Mouse (Mus musculus): ENCODE measurements around the gene Pf4. TPM values are rescaled to one million over a fixed set of nuclear protein-coding genes. Genes with fewer than 3 reads are reported as not detected.
"Not testable (repeated sequence)": the region's sequence is repeated elsewhere in the genome, so short reads cannot be mapped to it uniquely, and the experiment has no call there.

Pf4 gene
- total RNA-seq, 2 experiments from 2014 or later, result 29.9 to 39.5 TPM

DNA sequence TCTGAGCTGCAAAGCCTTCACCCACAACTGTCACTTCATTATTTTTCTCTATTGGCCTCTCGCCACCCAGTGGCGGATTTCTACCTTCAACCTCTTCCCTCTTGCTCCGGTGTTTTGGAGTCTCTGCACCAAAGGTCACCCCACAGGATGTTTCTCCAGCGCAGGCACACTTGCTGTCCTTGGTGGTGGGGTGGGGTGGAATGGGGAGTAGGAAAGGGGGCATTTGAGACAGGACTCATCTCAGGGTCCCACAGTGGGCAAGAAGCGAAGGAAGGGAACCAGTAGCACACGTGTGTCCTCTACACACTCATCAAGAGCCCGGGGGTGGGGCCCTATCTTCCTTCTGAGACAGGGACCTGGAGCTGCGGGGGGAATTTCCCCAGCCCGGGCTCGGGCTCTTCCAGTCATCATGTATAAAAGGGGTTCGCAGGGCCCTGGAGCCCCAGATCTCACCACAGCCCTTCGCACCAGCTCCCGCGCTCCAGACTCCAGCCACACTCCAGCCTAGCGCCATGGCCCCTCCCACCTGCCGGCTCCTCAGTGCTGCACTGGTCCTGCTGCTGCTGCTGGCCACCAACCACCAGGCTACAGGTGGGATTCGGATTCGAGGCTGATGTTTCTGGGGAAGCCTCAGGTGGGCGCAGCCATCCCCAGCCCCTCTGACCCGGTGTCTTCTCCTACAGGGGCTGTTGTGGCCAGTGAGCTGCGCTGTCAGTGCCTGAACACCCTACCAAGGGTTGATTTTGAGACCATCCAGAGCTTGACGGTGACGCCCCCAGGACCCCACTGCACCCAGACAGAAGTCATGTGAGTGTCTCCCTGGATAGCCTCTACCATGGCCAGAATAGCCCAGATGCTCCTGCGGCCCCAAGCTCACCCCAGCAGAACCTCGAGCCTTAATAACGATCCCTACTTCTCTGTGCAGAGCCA is 13.7 kb downstream of the Pf4 start, which contains the start of gene Cxcl3:
Cxcl3 (plus strand) TSS at position 445 of the 930 bp plus-strand sequence.
- no peak for DNase-seq

DNA sequence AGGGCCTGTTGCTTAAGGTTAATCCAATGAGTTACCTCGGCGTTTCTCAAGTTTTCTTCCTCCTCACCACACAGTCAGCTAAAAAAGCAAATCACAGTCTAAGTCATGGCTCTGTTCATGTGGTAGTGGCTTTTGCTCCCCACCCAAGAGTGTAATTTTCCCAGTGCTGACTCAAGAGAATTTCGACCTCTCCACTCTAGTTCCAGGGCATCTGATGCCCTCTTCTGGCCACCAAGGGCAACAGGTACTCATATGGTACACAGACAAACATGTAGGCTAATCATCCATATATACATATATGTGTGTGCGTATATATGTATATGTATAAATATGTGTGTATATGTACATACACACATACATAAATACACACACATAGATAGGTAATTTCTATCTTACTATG is 15.9 kb downstream of the Pf4 start:
- DNase-seq, result no peak

DNA sequence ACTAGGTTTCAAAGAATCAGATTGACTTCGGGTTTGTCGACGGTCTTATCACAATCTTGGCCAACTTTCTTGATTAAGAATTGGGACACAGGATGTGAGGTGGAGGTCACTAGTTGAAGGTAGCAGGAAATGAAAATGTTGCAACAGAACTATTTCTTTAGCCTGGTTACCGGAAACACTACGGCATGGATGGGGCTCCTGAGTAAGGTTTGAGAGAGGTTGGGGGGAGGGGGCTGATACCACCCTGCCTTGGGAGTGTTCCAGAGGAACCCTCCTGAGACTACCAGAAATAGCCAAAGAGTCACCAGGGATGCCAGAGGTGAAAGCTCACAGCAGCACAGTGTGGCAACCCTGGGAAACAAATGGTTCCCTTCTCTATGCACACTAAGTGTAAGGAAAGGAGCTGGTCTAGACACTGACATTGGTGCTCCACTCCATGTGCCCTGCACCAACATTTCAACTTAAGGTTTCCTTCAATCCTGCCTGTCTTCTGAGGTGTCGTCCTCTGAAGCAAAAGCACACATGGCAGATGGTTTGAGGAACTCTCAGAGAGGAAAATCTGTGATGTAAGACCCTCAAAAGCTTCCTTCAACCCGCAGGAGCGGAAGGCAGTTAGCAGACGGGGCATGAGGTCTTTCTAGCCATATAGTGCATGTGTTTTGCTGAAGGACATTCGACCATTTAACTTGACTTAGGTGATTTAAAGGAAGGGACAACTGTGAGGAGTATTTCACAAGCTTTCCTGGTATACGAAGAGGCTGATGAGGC is 17.3 kb downstream of the Pf4 start:
- no peak for DNase-seq

DNA sequence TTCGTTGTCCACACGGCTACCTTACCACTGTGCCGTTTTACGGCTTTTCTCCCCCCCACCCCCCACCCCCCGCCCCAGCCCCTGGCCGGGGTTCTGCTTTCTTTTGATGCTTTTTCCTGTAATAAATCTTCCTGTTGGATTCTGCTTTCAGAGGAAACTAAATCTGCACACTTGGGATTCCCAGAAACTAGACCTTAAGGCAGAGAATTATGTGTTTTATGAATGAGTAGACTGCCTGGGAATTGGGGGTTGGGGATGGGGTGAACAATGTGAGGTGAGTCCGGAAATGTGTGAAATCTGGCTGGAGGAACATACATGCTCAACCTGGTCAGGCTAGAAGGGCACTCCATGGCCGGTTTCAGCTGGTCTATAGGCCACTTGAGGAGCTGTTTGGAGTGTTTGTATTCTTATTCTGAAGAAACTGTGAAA is 17.9 kb downstream of the Pf4 start:
- no peak for DNase-seq

DNA sequence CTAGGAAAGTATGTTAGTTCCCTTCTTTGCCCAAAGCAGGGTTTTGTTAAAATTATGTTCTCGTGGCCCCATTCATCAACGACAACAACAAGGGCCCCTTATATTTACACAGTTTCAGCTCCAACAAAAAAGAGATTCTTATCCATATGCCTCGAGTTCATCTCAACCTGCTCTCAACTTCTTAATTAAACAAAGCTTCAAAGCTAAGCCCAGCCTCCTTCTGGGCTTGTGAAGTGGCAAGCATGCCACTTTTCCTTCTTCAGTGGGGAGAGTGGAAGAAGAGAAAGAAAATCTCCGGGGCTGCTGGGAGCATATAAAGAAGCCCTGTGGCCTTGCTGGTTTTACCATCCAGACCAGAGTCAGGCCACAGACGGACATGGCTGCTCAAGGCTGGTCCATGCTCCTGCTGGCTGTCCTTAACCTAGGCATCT is 22.0 kb downstream of the Pf4 start, which contains the start of gene Cxcl15:
Cxcl15 (plus strand) TSS at position 340 of the 431 bp plus-strand sequence.
- no peak for DNase-seq

DNA sequence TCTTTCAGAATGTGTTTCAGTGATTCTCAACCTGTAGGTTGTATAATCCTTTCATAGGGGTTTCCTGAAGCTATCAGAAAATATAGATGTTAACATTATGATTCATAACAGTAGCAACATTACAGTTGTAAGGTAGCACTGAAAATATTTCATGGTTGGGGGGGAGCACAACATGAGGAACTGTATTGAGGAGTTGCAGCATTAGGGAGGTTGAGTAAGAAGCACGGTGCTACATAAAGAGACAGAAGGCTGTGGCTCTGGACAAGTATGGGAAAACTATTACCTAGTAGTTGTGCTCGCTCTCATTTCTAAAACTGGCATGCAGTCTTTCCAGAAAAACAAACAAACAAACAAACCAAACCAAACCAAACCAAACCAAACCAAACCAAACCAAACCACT is 23.2 kb downstream of the Pf4 start:
- DNase-seq, result not testable (repeated sequence)

DNA sequence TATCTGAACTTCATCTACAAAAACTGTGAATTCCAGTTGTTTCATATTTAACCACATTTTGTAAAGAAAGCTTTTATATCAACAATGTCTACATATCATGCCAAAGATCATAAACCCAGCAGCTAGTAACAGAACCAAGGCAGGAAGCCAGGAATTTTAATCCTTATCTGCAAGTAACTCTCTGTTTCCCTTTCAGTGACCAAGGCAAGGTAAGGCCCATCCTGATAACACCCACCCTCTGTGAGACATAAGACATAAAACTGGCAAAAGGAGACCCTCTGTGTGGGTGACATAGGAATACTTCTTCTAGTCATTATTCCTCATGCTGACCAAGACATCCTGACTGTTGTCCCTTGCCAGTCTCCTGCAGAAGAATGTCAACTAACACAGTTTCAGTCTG is 32.3 kb downstream of the Pf4 start:
- no peak for DNase-seq

DNA sequence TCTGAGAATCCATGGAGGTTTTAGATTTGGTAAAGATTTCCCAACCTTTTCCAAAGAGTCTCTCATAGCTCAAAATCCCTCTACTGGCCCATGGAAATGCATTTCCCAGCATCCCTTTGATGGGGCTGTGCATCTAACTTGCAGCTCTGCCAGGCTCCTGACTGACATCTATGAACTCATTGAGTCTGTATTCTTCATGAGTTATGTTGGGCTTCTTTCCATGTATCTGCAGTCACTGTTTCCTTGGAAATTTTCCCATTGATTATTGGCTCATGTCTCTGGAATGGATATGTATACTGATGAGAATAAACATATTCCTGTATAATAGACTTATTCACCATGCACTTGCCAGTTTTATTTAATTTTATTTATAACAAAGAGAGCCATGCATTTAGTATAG is 33.8 kb downstream of the Pf4 start:
- no peak for DNase-seq

DNA sequence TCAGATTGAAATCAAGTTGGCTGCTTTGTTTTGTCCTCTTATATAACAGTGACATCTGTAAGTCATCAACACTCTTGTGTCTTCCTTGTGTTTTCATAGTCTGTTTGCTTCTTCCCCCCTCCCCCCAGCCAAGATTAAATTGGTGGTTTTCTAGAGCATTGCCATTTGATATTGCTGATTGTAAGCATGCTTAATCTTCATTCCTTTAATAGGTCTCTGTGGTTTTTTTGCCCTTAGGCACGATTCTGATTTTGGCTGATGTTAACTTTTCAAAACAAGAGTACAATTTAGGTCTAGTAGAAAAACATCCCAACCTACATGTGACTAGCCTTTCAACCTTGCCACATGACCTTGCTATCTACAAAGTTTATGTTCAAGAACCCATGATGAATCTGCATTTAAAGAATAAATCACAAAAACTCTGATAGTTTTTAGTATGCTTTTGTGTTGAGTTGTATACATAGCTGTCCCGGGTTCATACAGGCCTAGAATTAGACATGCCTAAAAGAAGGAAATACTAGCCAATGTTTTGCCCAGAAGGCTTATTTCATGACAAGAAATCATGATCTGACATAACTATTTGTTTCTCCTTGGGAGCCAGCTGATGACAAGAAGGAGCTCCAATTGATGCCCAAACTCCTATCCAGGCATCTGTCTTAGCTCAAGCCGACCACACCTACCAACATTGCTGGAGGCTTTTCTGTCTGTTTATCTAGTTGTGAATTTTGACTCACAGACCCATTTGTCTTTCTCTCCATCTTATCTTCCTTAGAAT is 35.1 kb downstream of the Pf4 start:
- DNase-seq, result no peak

DNA sequence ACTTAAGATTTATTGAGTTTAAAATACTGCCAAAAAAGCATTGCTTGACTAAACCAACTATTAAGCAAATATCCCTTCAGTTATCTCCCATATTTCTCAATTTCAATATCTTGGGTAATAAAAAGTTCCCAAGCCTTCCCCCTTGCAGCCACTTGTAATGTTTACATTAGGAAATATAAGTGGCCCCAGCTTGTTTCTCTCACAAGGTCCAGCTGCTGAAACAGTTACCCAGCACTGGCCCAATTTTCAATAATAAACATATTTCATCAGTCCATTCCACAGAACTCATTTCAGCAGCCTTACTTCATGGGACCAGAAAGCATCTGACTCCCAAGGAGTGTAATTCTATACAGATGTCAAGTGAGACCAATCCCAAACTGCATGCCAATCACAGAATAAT is 47.5 kb downstream of the Pf4 start:
- no peak for DNase-seq

Small RNA genes lying within 50 kb of the gene (microRNA-seq; reads per million reads assigned to microRNA genes)
- gene Gm24322, result 0 reads per million in 2 experiments

Other genes starting within 250 kb of the Pf4 start
- gene 5830473C10Rik, start 211.3 kb upstream of the Pf4 start, total RNA-seq (2021), result not detected
- gene Rassf6, start 131.8 kb upstream of the Pf4 start, total RNA-seq (2021), result not detected
- gene Cxcl5, start 13.1 kb upstream of the Pf4 start, total RNA-seq (2021), result not detected
- 1 to 10 TPM in 1 of 2 experiments, under 1 TPM in 1; 0.31 to 3.3 TPM for gene Ppbp, start 3.9 kb upstream of the Pf4 start, total RNA-seq (2021)
- not detected for gene Cxcl3, start 13.7 kb downstream of the Pf4 start, total RNA-seq (2021)
- gene Cxcl15, start 22.1 kb downstream of the Pf4 start, total RNA-seq (2021), result not detected
- gene Cxcl1, start 118.8 kb downstream of the Pf4 start, total RNA-seq (2021), result under 1 TPM in 1 of 2 experiments, not detected in 1; 0.35 TPM
- gene Cxcl2, start 131.4 kb downstream of the Pf4 start, total RNA-seq (2021), result under 1 TPM in 1 of 2 experiments, not detected in 1; 0.25 TPM
- 10 to 100 TPM; 13.5 to 17.0 TPM for gene Mthfd2l, start 158.7 kb downstream of the Pf4 start, total RNA-seq (2021)

Measured in gastrocnemius, postnatal 10 days (tissue).